Mouse (Mus musculus) T-helper 1 cell (primary cell): ENCODE measurements around the gene Ubtd1.

Experiments
- in situ Hi-C: fragments of 300-600 bp; cut with MboI, MseI; formaldehyde crosslinking; loops from one replicate; pipeline ENCODE4 v1.15.1; 2025; ENCODE audit warnings: high pct_unique_total_duplicates

The Ubtd1 gene

GRCm38 (mm10) chr19:41993484-41993883, 11.9 kb downstream of the Ubtd1 start:
- in situ Hi-C loops = no loop called here

- in situ Hi-C loops = no loop called here
These were observed 12.5 kb downstream of the Ubtd1 start for GRCm38 (mm10) chr19:41994023-41994422.

- in situ Hi-C loops = no loop called here
These were observed 13.9 kb downstream of the Ubtd1 start for GRCm38 (mm10) chr19:41995483-41995882.

- in situ Hi-C loops = no loop called here
These were observed 15.5 kb downstream of the Ubtd1 start for GRCm38 (mm10) chr19:41997090-41997489.

- in situ Hi-C loops = no loop called here
These were observed 17.4 kb downstream of the Ubtd1 start for GRCm38 (mm10) chr19:41998770-41999548.

- in situ Hi-C loops = no loop called here
These were observed 18.2 kb downstream of the Ubtd1 start for GRCm38 (mm10) chr19:41999688-42000283.

- in situ Hi-C loops = no loop called here
These were observed 18.9 kb downstream of the Ubtd1 start for GRCm38 (mm10) chr19:42000446-42000958.

- in situ Hi-C loops = no loop called here
These were observed 19.9 kb downstream of the Ubtd1 start for GRCm38 (mm10) chr19:42001253-42001980.

GRCm38 (mm10) chr19:42004258-42004657, 22.7 kb downstream of the Ubtd1 start:
- in situ Hi-C loops = no loop called here

- in situ Hi-C loops = no loop called here
These were observed 24.1 kb downstream of the Ubtd1 start for GRCm38 (mm10) chr19:42005616-42006015.

- in situ Hi-C loops = no loop called here
These were observed 25.0 kb downstream of the Ubtd1 start for GRCm38 (mm10) chr19:42006568-42006967.

GRCm38 (mm10) chr19:42008586-42008985, 27.0 kb downstream of the Ubtd1 start:
- in situ Hi-C loops = no loop called here

GRCm38 (mm10) chr19:42009067-42009466, 27.5 kb downstream of the Ubtd1 start:
- in situ Hi-C loops = no loop called here

- in situ Hi-C loops = no loop called here
These were observed 28.9 kb downstream of the Ubtd1 start for GRCm38 (mm10) chr19:42010436-42010835.

- in situ Hi-C loops = no loop called here
These were observed 29.6 kb downstream of the Ubtd1 start for GRCm38 (mm10) chr19:42011123-42011522.

GRCm38 (mm10) chr19:42014231-42014825, 32.8 kb downstream of the Ubtd1 start:
- in situ Hi-C loops = no loop called here

GRCm38 (mm10) chr19:42015001-42015400, 33.4 kb downstream of the Ubtd1 start:
- in situ Hi-C loops = no loop called here

GRCm38 (mm10) chr19:42016251-42016650, 34.7 kb downstream of the Ubtd1 start:
- in situ Hi-C loops = no loop called here

GRCm38 (mm10) chr19:42016840-42017239, 35.3 kb downstream of the Ubtd1 start:
- in situ Hi-C loops = no loop called here

- in situ Hi-C loops = no loop called here
These were observed 36.1 kb downstream of the Ubtd1 start for GRCm38 (mm10) chr19:42017399-42018247.

GRCm38 (mm10) chr19:42019011-42019522, 37.5 kb downstream of the Ubtd1 start:
- in situ Hi-C loops = no loop called here
